Mouse (Mus musculus) testis, postnatal 10 days (tissue): Measurements from ENCODE around the gene Iqck.
A peak's percentile ranks its signal among the peaks of the same experiment; 100 is the strongest.

ENCODE experiments used
- DNase-seq: peaks from one replicate; pipeline ENCODE4 v3.0.0; 2021; ENCODE audit warnings: low spot score

The Iqck gene

DNA sequence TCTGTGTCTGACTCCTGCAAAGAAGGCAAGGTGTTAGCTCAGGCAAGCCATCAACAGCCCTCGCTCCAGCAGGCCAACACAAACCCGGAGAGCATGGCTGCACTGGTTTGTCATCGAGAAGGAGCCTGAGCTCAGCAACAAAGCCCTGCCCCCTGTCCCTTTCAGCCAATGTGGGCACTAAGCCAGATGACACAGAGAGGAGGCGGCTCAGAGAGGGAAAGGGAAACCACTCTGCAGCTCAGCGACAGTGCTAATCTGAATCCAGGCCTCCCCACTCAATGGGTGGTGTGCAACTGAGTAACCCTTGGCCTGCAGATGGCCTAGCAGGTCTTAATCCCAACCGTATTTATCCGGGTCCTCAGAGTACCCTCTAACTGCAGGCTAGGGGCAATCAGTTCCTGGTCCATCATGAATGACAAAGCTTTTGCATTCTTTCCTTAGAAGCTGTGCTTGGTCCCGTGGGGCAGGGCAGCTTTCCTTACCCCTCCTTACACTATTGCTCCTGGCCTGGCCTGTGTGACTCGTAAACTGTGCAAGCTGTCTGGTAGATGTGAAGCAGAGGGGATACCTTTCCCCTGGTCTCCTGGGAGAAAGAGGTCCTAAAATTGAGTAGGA, 4.8 kb upstream of the Iqck start:
- no peak for DNase-seq

GRCm38 (mm10) chr7:118851571-118851970, 4.0 kb upstream of the Iqck start:
- no peak for DNase-seq

- DNase-seq = no peak
Measured at GRCm38 (mm10) chr7:118852611-118853010, 2.9 kb upstream of the Iqck start.

DNA sequence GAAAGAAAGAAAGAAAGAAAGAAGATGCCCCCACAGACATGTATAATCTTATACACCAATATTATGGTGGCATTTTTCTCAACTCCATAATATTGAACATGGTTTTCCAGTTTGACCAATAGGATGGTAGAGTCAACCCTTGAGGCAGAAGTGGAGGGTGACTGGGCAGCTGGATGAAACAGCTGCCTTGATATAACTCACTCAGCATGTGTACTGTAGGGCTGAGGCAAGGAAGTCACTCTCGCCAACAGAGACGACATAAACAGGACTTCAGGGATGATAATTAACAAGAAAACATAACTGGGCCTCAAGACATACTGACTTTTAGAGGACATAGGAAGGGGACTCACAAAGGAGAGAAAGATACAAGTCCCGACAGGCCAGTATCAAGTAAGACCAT, 946 bp upstream of the Iqck start:
- DNase-seq = no peak

DNA sequence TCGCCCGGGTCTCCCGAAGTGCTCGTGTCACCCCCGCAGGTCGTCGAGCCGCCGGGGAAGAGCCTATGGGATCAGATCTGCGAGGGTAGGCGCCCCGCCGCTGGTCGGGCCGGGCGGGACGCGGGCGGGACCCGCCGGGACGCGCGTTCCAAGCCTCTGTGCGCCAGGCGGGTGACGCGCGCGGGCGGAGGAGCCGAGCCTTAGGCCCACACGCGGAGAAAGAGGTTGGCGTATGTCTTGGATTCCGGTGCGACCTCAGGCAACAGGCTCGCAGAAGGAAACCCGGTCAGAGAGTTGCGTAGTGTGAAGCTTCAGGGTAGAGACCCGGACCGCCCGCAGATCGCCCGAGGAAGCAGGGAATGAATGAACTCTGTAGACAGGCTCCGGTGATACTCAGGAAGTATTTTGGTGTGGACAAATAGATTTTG, 339 bp downstream of the Iqck start, which contains the start of gene Knop1:
TSS of gene Knop1 (minus strand) at position 378 of the 428 bp plus-strand sequence.
- DNase-seq = no peak

GRCm38 (mm10) chr7:118858640-118859039, 3.1 kb downstream of the Iqck start:
- no peak for DNase-seq

GRCm38 (mm10) chr7:118865362-118865761, 9.8 kb downstream of the Iqck start:
- DNase-seq = no peak

DNA sequence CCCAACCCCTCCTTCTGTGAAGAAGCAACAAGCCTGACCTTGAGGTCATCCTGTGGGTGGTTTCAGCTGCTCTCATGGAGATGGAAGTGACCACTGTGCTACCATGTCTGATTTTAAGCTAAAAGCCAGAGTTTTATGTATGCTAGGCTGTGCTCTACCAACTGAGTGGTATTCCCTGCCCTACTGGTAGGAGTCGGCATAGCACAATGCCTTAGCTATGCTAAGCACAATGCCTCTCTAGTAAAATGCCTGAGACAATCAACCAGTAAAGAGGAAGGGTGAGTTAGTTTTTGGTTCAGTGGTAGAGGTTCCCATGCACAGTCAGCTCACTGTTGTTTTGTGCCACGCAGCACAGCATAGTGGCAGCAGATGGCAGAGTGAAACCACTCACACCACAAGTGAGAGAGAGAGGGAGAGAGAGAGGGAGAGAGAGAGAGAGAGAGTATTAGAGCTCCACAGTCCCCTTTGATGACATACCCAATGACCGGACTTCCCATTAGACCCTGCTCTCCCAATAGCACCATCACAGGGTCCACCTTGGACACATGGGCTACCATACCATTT, 24.0 kb downstream of the Iqck start:
- DNase-seq = no peak

GRCm38 (mm10) chr7:118883957-118884356, 28.4 kb downstream of the Iqck start:
- DNase-seq = no peak

DNA sequence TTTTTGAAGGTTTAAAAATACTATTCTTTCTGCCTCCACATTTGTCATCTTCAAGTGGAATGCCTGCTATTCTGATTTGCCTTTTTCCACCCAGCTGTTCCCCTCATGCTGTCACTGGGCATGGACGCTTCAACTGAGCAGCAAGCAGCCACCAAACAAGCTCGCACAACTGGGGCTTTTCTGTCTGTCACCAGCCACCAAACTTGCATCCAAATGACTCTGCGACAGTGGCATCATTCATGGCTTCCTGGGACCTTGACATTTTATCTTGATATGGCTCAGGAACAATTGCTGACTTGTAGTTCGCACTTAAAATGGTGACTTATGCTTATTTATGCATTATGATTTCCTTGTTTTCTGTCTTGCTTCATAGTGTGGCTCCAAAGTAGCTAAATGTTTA, 29.4 kb downstream of the Iqck start:
- no peak for DNase-seq

DNA sequence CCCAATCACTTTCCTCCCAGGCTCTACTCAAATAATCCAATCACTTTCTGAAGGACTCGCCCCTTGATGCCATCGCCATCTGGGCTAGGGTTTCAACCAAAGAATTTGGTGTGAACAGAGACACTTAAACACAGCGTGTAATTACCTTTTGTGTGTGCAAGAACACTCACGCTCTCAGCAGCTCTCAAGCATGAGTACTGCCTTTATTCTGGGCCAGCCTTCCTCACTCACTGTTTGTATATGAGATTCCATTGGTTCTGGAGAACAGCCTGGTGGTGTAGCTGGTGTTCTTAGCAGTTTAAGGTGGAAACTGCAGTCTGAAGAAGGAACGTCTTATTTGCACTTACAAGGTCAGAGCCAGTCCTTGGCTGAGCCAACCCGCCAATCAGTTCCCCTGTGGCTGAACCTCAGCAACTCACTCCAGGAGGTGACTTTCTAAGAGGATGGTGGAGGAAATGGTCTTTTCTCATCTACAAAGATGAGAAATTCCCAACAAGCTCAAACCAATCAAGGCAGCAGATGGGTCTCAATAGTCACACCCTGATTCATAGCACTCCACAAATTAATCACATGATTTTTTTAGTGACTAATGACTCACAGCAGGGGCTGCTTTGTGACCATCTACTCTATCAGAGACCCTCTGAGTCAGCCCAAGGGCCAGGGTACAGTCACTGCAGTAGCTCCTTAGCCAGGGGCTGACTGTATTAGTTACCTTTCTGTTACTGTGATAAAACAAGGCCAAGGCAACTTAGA, 31.9 kb downstream of the Iqck start:
- no peak for DNase-seq

GRCm38 (mm10) chr7:118889046-118889680, 33.6 kb downstream of the Iqck start:
- peak; percentile 61 for DNase-seq

- no peak for DNase-seq
Measured at GRCm38 (mm10) chr7:118895469-118896450, 40.2 kb downstream of the Iqck start.

DNA sequence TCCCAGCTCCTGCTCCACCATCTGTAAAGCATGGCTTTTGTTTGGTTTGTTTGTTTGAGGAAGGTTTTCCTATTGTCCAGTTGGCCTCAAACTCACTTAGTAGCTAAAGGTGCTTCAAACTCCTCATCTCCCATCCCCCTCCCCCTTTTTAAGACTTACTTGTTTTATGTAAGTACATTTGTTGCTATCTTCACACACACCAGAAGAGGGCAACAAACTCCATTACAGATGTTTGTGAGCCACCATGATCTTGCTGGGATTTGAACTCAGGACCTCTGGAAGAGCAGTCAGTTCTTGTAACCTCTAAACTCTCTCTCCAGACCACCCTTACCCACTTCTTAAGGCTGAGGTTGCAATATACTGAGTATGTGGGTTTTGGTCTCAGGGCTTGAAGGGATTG, 42.5 kb downstream of the Iqck start:
- DNase-seq = no peak

- no peak for DNase-seq
Measured at GRCm38 (mm10) chr7:118900090-118900489, 44.5 kb downstream of the Iqck start.

GRCm38 (mm10) chr7:118902944-118903343, 47.4 kb downstream of the Iqck start:
- DNase-seq = peak; percentile 48

DNA sequence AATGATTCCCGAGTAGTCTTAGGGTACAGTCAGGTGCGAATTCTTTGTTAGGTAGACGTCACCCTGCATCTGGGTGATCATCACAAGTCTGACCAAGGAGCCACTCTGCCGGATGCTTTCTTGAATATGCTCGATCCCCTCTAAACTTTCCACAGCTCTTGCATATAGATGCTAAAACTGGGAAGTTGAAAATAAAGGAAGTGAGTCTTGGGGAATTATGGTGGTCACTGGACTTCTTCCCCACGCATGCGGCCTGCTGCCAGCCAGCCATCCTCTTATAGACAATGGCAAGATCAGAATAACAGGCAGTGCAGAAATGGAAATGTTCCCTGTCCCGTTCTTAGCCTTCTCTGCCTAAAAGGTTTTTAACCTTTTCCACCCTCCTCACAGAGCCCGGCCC, 48.3 kb downstream of the Iqck start:
- DNase-seq = no peak

DNA sequence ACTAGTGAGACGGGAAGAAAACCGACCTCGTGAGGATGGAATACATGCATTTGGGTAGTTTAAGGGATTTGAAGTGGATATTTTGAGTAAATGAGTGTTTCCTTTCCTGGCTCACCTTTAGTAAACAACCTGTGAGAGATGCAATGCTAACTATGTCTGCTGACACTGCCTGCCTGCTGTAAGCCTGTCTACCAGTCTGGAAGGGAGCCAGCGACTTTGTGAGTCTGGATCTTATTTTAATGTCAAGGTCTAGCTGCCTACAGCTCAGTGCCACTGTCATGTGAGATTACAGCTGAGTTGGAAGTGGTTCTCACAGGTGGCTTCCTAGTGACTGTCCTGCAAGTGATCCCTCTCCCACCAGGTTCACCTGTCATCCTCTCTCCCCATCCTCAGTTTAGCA, 49.0 kb downstream of the Iqck start:
- no peak for DNase-seq

GRCm38 (mm10) chr7:118908961-118909515, 53.5 kb downstream of the Iqck start:
- DNase-seq = no peak

DNA sequence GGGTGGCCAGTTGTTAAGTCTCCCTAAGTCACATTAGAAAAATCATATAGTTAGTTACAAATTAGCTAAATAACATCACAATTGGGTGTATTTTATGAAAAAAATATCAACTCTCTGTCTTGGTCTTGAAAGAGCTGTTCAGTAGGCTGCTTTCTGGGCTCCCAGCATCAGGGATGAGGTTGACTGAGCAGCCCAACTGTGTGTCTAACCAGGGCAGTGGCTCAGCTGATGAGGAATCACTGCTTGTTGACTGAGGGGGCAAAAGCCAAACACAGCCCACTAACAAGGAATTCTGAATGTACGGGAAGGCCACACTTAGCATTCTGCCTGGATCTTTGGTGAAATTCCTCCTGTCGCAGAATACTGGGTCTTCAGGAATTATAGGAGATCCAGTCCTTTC, 54.9 kb downstream of the Iqck start:
- DNase-seq = no peak

DNA sequence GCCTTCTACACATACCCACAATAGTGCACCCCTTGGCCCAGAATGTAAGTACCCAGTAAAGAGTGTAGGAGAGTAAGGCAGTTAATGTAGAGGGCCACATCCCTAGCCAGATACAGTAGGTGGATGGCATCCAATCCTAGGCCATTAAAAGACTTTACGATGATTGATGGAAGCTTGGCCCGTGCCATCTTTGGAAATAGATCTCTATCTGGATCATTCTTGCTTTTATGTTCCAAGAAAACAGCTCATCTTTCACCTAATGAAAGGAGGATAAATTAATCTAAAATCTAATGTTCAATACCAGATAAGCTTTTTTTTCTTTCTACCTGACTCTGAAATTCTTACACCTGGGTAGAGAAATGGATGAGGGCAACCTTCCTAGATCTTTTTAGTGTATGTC, 55.6 kb downstream of the Iqck start:
- no peak for DNase-seq
